Mouse (Mus musculus) CH12.LX (cell line): ENCODE measurements around the gene Gm45194.

ENCODE experiments used
- CTCF ChIP-seq, 2 experiments: IDR thresholded peaks in 1 of 2; conservative IDR thresholded peaks in 1 of 2; 2 replicates each; pipeline ENCODE4 v1.5.1; 2011 to 2012; ENCODE audit warnings: low read depth in 2 of 2, low read length in 2 of 2, improper control_type of control experiment in 1 of 2, inconsistent platforms in 1 of 2, mild to moderate bottlenecking in 1 of 2, moderate library complexity in 1 of 2
- EP300 ChIP-seq: IDR thresholded peaks from 2 replicates; pipeline ENCODE4 v1.6.1; 2011; ENCODE audit warnings: low read length, improper control_type of control experiment

DNA sequence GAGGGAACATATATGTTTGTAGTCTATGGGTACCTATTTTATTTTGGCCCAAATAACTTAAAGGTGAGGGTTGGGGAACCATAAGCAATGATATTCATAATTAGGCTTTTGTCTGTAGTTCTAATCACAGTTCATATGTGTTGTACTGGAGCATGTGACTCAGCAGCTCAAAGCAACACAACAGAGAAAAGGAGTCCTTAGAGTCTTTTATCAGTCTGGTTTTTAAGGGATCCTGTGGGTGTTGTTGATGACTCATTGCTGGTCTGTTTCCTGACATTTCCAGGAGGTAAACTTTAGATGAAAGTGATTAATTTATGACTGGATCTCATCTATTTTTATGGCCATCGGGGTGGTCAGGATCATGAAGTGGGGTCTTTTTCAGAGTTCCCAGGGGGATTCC is 382.4 kb downstream of the Gm45194 start:
- no peak for TF ChIP-seq EP300
- no peak for TF ChIP-seq CTCF (conservative IDR thresholded peaks at IDR 0.05 in 1 of 2, IDR thresholded peaks at IDR 0.05 in 1 of 2; ENCODE audit: low read depth in 2 of 2, low read length in 2 of 2)
